Mouse (Mus musculus): Measurements from ENCODE around the gene Rtn1. TPM values are rescaled to one million over a fixed set of nuclear protein-coding genes. Genes with fewer than 3 reads are reported as not detected.

The Rtn1 gene
- polyA plus RNA-seq, 1 experiment from 2014 or later = 1.2 TPM

DNA sequence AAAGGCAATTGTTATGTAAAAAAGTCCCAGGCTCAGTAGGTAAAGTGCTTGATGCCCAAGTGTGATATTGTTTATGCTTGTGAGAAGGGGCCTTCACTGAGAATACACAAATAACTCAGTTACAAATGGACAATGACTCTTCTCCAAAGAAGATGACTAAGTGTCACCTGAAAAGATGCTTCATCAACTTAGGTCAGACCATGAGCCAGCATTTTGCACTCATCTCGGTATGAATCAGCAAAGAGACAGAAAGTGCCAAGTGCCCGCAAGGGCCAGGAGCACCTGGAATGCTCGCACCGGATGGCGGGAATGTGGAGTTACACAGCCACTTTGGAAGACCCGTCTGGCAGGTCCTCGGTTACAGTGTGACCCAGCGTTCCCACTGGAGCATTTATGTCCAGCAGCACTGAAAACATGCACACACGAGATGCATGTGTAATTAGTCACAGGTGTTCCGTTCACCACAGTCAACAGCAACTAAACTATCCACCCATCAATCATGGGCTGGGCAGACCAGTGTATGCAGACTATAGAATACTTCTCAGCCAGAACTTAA, 156.9 kb downstream of the Rtn1 start:
- Histone ChIP-seq H3K9me3 (replicated peaks) (no peaks in the 10 kb centered on the region), H3K4me1 (no peaks in the 10 kb centered on the region), H3K27ac (no peak overlapping the region), H3K4me3 (no peak overlapping the region), H3K27me3 (replicated peaks) (no peaks in the 10 kb centered on the region), H3K4me2 (no peak overlapping the region), H3K36me3 (no peaks in the 10 kb centered on the region), H3K9ac (no peak overlapping the region)
- WGBS (ENCODE audit: insufficient replicate concordance) = 71% methylated on average over 10 of the region's 10 CpGs
- ATAC-seq = no peak

DNA sequence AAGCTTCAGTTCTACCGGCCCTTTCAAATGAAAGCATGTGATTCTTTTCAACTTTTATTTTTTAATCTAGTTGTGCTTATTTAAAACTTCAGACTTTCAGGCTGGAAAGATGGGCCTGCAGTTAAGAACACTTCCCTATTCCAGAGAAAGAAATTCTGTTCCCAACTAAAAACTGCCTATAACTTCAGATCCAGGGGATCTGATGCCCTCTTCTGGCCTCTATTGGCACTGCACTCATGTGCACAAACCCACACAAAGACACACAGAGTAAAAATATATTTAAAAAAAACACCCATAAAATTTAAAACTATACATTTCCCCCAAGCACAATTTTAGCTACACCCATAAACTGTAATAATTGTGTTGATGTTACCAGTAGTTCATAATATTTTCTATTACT, 163.9 kb downstream of the Rtn1 start:
- no peaks in the 10 kb centered on the region for H3K27me3 ChIP-seq (replicated peaks)
- H3K9me3 ChIP-seq (replicated peaks) = no peaks in the 10 kb centered on the region
- no peak overlapping the region for H3K4me3 ChIP-seq
- H3K36me3 ChIP-seq = no peaks in the 10 kb centered on the region
- no peak overlapping the region for H3K9ac ChIP-seq
- H3K4me2 ChIP-seq = no peak overlapping the region
- 73% methylated on average over 1 of the region's 1 CpGs for WGBS (ENCODE audit: insufficient replicate concordance)
- H3K4me1 ChIP-seq = no peaks in the 10 kb centered on the region
- no peak overlapping the region for H3K27ac ChIP-seq
- ATAC-seq = no peak

DNA sequence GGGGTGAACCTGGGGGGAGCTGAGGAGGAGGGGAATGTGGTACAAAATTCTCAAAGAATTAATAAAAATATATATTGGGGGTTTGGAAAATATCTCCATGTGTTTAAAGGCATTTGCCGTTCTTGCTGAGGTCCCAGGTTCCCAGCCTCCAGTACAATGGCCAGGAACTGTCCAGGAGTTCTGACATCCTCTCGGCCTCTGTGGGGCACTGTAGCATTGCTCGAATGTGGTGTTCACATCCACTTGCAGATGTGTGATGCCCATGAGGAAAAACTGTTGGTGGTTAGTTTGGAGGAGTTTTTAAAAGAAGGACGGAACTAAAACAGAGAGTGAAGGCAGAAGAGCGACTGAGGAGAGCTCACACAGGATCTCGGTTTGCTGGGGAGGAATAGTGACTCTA, 166.0 kb downstream of the Rtn1 start:
- Histone ChIP-seq H3K9me3 (replicated peaks) (no peaks in the 10 kb centered on the region), H3K4me1 (no peaks in the 10 kb centered on the region), H3K27me3 (replicated peaks) (peaks cover 14% of the 10 kb centered on the region), H3K27ac (no peak overlapping the region), H3K36me3 (no peaks in the 10 kb centered on the region), H3K9ac (no peak overlapping the region), H3K4me2 (no peak overlapping the region), H3K4me3 (no peak overlapping the region)
- 56% methylated on average over 6 of the region's 6 CpGs for WGBS (ENCODE audit: insufficient replicate concordance)
- no peak for ATAC-seq

DNA sequence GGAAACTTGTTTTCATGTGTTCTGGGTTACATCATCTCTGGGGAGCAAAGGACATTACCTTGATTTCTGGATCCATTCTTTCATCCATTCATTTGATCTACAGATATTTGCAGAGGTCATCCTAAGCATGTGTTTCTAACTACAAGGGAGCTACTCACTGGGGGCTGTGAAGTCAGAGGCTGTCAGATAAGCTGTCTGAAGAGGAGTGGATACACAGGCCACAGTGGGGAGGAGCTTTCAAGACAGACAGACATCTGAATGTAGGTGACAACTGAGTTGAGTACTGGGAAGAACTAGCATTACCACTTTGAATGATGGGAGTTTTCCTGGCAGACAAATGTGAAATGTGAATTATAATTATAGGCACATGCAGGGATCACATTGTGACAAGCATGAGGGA, 168.3 kb downstream of the Rtn1 start:
- Histone ChIP-seq H3K4me3 (no peak overlapping the region), H3K9me3 (replicated peaks) (no peaks in the 10 kb centered on the region), H3K4me2 (no peak overlapping the region), H3K36me3 (no peaks in the 10 kb centered on the region), H3K9ac (no peak overlapping the region), H3K4me1 (peaks cover 8% of the 10 kb centered on the region; the same call in 1 of the 2 replicates), H3K27me3 (replicated peaks) (peaks cover 37% of the 10 kb centered on the region), H3K27ac (no peak overlapping the region)
- ATAC-seq = no peak

DNA sequence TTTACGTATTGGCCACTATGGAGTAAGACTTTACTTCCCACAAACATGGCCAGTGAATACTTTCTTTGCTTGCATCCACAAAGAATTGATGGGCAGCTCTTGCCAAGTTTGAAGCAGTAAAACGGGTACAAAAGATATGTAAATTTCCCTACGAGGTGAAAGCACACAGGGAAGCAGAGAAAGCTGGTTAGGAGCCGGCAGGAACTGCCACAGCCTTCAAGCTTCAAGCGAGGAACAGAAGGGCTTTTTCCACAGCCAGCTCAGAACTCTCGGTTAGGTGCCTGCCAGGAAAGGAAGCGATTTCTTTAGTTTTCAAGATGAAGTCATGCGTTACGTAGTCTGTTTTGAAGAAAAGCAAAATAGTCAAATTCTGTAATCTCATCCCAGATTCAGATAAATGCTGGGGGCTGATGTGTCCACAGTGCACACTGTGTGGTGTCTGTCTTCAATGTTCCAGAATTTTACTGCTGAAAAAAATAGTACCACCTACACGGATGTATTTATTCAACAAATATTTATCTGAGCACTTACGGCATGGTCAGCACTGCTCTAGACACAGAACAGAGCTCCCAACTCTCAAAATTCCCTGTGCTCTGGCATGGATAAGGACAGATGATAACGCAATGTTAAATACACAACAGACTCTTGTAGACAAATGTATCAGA, 169.5 kb downstream of the Rtn1 start:
- ATAC-seq = no peak
- H3K4me3 ChIP-seq = no peak overlapping the region
- no peak overlapping the region for H3K27ac ChIP-seq
- peaks cover 8% of the 10 kb centered on the region; the same call in 1 of the 2 replicates for H3K4me1 ChIP-seq
- H3K9ac ChIP-seq = no peak overlapping the region
- H3K36me3 ChIP-seq = no peaks in the 10 kb centered on the region
- no peaks in the 10 kb centered on the region for H3K9me3 ChIP-seq (replicated peaks)
- WGBS (ENCODE audit: insufficient replicate concordance) = 45% methylated on average over 12 of the region's 12 CpGs
- H3K27me3 ChIP-seq (replicated peaks) = peaks cover 45% of the 10 kb centered on the region
- H3K4me2 ChIP-seq = no peak overlapping the region

DNA sequence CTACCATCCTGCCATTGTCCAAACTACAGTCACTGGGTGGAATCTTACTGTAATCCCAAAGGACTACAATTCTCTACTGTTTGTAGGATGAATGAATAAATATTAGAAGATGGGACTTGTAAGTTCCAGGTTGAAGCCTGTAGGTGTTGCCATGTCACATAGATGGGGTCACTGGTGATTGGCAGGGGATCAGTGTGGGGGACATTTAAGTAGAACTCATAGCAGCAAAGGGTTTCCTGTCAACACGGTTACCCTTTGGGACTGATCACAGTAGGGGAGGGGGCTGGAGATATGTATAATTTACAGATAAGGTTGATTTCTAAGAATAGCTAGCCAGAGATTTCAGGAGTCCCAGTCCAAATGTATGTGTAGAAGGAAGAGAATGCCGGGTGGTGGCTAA, 171.6 kb downstream of the Rtn1 start:
- H3K4me1 ChIP-seq = peaks cover 8% of the 10 kb centered on the region; the same call in 1 of the 2 replicates
- no peak overlapping the region for H3K4me2 ChIP-seq
- no peak overlapping the region for H3K9ac ChIP-seq
- WGBS (ENCODE audit: insufficient replicate concordance) = 60% methylated on average over 2 of the region's 2 CpGs
- H3K27me3 ChIP-seq (replicated peaks) = peaks cover 47% of the 10 kb centered on the region
- H3K27ac ChIP-seq = no peak overlapping the region
- H3K4me3 ChIP-seq = no peak overlapping the region
- ATAC-seq = no peak
- no peaks in the 10 kb centered on the region for H3K9me3 ChIP-seq (replicated peaks)
- H3K36me3 ChIP-seq = no peaks in the 10 kb centered on the region

DNA sequence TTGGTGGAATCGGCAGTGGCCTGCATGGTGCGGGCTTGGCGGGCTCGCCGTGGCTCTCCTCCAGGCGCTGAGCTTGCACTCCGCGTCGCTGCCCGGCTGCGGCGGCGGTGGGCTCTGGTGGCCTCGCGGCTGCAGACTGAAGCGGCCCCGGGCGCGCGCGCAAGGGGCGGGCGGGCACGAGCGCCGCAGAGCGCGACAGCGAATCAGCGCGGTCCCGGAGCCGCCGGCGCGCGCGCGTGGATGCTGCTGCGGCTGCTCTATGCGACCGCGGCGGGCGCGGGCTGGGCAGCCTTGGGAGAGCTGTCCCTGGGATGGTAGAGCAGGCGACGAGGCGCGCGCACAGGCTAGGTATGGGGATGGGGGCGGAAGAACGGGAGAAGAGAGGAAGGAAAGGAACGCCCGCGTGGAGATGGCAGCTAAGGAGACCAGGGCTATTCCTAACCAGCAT, 172.3 kb downstream of the Rtn1 start:
- no peak overlapping the region for H3K27ac ChIP-seq
- H3K9ac ChIP-seq = no peak overlapping the region
- H3K36me3 ChIP-seq = no peaks in the 10 kb centered on the region
- peak overlapping the region; percentile 65 for H3K4me2 ChIP-seq
- no peak for ATAC-seq
- no peaks in the 10 kb centered on the region for H3K9me3 ChIP-seq (replicated peaks)
- peaks cover 8% of the 10 kb centered on the region; the same call in 1 of the 2 replicates for H3K4me1 ChIP-seq
- WGBS (ENCODE audit: insufficient replicate concordance) = under 1% methylated on average over 55 of the region's 56 CpGs
- peaks cover 47% of the 10 kb centered on the region for H3K27me3 ChIP-seq (replicated peaks)
- H3K4me3 ChIP-seq = peak overlapping the region; percentile 46

DNA sequence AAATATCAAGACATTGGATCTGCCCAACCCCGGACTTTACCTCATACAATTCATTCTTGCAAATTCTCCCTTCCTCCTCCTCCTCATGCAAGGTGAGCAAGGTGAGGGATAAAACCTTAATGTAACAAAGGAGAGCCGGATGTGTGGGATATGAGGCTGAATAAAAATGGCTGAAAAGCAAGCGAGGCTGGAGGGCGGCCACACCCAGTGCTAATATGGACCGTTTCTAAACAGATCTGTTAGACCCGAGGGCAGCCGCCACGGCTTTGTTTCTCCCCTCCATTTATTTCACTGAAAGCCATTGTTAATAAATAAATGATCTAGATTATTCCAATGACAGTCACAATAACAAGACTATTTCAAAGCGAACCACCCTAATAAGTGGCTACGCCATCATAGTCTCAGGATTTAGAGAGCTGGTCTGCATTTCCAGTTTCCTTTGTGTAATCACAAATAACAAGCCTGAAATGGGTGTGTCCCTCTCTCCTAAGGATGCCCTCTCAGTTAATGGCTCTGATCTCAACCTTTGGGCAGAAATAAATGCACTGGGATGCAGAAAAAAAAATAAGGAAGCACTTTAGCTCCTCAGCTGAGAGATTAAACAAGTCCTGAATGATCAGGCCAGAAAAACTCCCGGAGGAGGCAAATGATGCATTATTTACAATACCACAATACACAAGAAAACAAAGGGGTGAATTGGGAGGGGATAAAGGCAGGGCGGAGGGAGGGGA, 173.1 kb downstream of the Rtn1 start:
- H3K36me3 ChIP-seq = no peaks in the 10 kb centered on the region
- H3K4me2 ChIP-seq = peak overlapping the region; percentile 65; the same call in 1 of the 2 replicates
- peaks cover 8% of the 10 kb centered on the region; the same call in 1 of the 2 replicates for H3K4me1 ChIP-seq
- H3K27me3 ChIP-seq (replicated peaks) = peaks cover 47% of the 10 kb centered on the region
- 61% methylated on average over 12 of the region's 12 CpGs for WGBS (ENCODE audit: insufficient replicate concordance)
- no peaks in the 10 kb centered on the region for H3K9me3 ChIP-seq (replicated peaks)
- no peak overlapping the region for H3K9ac ChIP-seq
- peak overlapping the region; percentile 46 for H3K4me3 ChIP-seq
- no peak for ATAC-seq
- H3K27ac ChIP-seq = no peak overlapping the region

DNA sequence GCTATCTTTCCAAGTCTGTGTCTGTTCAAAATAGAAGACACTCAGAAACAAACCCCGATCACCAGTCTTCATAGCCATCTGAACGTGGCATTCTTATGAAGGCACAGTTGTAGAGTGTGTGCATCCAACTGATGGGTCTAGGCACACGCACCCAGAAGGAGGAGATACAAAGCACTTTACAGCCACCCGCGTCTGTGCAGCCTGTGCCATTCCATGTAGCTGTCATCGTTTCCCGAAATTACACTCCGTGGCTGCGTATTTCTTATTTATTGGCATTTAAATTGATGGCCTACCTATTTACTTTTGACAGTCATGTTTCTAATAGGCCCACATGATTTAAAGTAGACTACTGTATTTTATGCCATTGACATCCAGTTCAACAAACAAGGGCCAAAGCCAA, 173.9 kb downstream of the Rtn1 start:
- Histone ChIP-seq H3K9me3 (replicated peaks) (no peaks in the 10 kb centered on the region), H3K36me3 (no peaks in the 10 kb centered on the region), H3K4me3 (no peak overlapping the region), H3K4me1 (peaks cover 8% of the 10 kb centered on the region; the same call in 1 of the 2 replicates), H3K27me3 (replicated peaks) (peaks cover 47% of the 10 kb centered on the region), H3K4me2 (no peak overlapping the region), H3K27ac (no peak overlapping the region), H3K9ac (no peak overlapping the region)
- ATAC-seq = no peak
- WGBS (ENCODE audit: insufficient replicate concordance) = 82% methylated on average over 9 of the region's 9 CpGs

DNA sequence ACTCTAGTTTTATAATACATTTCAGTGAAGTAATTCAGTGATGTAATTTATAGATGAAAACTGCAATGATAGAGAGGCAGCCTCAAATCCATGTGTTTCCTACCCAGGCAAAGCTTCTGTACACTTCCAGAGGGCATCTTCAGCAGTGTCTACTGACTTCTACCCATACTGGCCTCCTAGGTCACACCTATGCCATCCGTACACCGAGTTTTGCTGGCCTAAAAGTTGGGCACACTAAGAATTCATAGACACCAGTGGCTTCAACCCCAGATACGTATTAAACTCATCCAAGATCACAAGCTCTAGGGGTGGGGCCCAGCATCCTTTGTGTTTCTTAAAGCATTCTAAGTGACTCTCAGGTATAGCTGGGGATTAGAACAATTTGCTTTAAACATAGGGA, 174.7 kb downstream of the Rtn1 start:
- no peak overlapping the region for H3K4me2 ChIP-seq
- H3K4me3 ChIP-seq = no peak overlapping the region
- WGBS (ENCODE audit: insufficient replicate concordance) = 60% methylated on average over 3 of the region's 3 CpGs
- H3K27ac ChIP-seq = no peak overlapping the region
- no peaks in the 10 kb centered on the region for H3K9me3 ChIP-seq (replicated peaks)
- H3K27me3 ChIP-seq (replicated peaks) = peaks cover 46% of the 10 kb centered on the region
- no peak overlapping the region for H3K9ac ChIP-seq
- H3K4me1 ChIP-seq = peaks cover 8% of the 10 kb centered on the region; the same call in 1 of the 2 replicates
- ATAC-seq = no peak
- H3K36me3 ChIP-seq = no peaks in the 10 kb centered on the region

DNA sequence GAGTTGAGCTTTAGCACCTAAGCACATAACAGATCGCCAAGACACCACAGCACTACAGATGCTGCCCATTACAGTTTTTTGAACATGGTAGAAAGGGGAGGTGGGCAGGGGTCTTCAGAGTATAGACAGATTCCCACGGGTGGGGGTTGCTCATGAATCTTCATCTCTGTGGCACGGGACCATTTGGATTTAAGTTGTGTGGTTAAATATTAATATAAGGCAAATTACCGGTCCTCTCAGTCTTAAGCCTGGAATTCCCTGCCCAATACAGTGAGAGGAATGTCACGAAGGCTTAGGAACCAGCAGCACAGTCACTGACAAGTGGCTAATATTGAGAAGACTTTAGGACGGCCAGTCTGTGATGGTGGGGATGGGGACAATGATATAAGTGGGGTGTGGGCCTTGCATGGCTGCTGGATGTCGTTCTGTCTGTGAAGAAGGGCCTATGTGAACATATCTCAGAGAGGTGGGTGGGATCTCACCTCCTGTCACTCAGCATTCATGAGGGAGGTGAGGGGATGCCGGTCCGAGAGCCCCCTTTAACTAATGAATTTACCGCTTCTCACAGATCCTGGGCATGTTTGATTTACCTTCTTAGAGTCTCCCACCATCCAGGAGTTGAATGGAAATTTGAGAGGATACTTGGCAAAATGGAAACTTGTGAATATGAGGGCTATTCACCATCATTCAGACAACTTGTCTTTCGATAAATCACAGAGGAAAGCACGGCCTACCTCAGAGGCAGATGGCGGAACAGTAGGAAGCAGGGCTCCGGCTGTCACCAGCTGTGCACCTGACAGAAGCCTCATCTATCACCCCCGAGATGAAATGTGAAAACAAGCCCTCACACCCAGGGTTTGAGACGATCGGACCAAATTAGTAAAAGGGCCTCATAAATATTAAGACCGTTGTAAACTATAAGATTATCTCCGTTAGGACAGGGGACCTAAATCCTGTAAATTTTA, 175.7 kb downstream of the Rtn1 start:
- no peak for ATAC-seq
- whole genome bisulfite sequencing (ENCODE audit: insufficient replicate concordance) = 74% methylated on average over 19 of the region's 19 CpGs
- H3K9me3 ChIP-seq (replicated peaks) = no peaks in the 10 kb centered on the region
- no peak overlapping the region for H3K4me2 ChIP-seq
- H3K4me1 ChIP-seq = peaks cover 8% of the 10 kb centered on the region; the same call in 1 of the 2 replicates
- peaks cover 36% of the 10 kb centered on the region for H3K27me3 ChIP-seq (replicated peaks)
- no peak overlapping the region for H3K4me3 ChIP-seq
- no peak overlapping the region for H3K9ac ChIP-seq
- no peak overlapping the region for H3K27ac ChIP-seq
- no peaks in the 10 kb centered on the region for H3K36me3 ChIP-seq

All from liver, embryonic 12.5 days (tissue).